ENCODE assay signal across 8 mouse cellular contexts in genomic region chr9:69453901-69454666, GRCm38 (mm10). TPM values are rescaled to one million over a fixed set of nuclear protein-coding genes. Genes with fewer than 3 reads are reported as not detected.
A peak's percentile ranks its signal among the peaks of the same experiment; 100 is the strongest.
DNase-seq lines count a peak whose midpoint lies in the region; ATAC-seq and TF ChIP-seq lines count a peak whose summit lies in the region.

No protein-coding gene starts in this region.

- TF ChIP-seq CTCF in kidney, adult 2 months (conservative IDR thresholded peaks at IDR 0.05; ENCODE audit: insufficient read depth, insufficient read length, low read depth, low read length), result no peak

- peak; percentile 9; the same call in 1 of the 2 replicates for ATAC-seq in limb, embryonic 12.5 days (ENCODE audit: insufficient number of reproducible peaks, insufficient read depth, low FRiP score, low TSS enrichment, low read depth)
- no peak for ATAC-seq in midbrain, embryonic 14.5 days (ENCODE audit: low FRiP score, low TSS enrichment)

- no peaks in the 10 kb centered on the region for H3K9me3 ChIP-seq in heart, embryonic 10.5 days
- no peaks in the 10 kb centered on the region for H3K9me3 ChIP-seq in limb, embryonic 12.5 days
- no peaks in the 10 kb centered on the region for H3K9me3 ChIP-seq in midbrain, embryonic 14.5 days (ENCODE audit: control insufficient read depth, low read length)

- no peaks in the 10 kb centered on the region for H3K36me3 ChIP-seq in kidney, adult 2 months (ENCODE audit: control insufficient read depth, insufficient read depth, low read length)
- 0 out of 2 replicates have a peak, but pooled peaks cover 4% of the 10 kb centered on the region for H3K36me3 ChIP-seq in heart, embryonic 10.5 days
- H3K36me3 ChIP-seq in limb, embryonic 12.5 days, result no peaks in the 10 kb centered on the region; the same call in 1 of the 2 replicates
- no peaks in the 10 kb centered on the region for H3K36me3 ChIP-seq in midbrain, embryonic 14.5 days (ENCODE audit: control insufficient read depth, insufficient read depth, low read length)

- TF ChIP-seq POLR2A in kidney, adult 2 months (IDR thresholded peaks at IDR 0.05; ENCODE audit: low read depth, low read length), result no peak

- H3K27me3 ChIP-seq in kidney, adult 2 months (replicated peaks; ENCODE audit: control insufficient read depth, insufficient read depth, low read length), result no peaks in the 10 kb centered on the region
- H3K27me3 ChIP-seq in heart, embryonic 10.5 days (ENCODE audit: insufficient read depth, poor library complexity, severe bottlenecking), result no peaks in the 10 kb centered on the region
- peaks cover 3% of the 10 kb centered on the region; the same call in 1 of the 2 replicates for H3K27me3 ChIP-seq in limb, embryonic 12.5 days
- peaks cover 17% of the 10 kb centered on the region; the same call in 1 of the 2 replicates for H3K27me3 ChIP-seq in midbrain, embryonic 14.5 days (ENCODE audit: control insufficient read depth, insufficient read depth, low read length)

- H3K27ac ChIP-seq in kidney, adult 2 months (ENCODE audit: insufficient read depth, low read depth, low read length), result peak overlapping the region; percentile 91
- peak overlapping the region; percentile 93 for H3K27ac ChIP-seq in heart, embryonic 10.5 days
- peak overlapping the region; percentile 88 for H3K27ac ChIP-seq in limb, embryonic 12.5 days
- peak overlapping the region; percentile 45; the same call in 1 of the 2 replicates for H3K27ac ChIP-seq in midbrain, embryonic 14.5 days (replicated peaks; ENCODE audit: low read depth, low read length)

- DNase-seq in kidney, adult 2 months, result peak; percentile 34
- no peak for DNase-seq in kidney, adult 11 months
- DNase-seq in adrenal gland, postnatal 36 days, result peak; percentile 54 to 71
- DNase-seq in heart, embryonic 10.5 days (ENCODE audit: low spot score), result peak; percentile 78
- DNase-seq in midbrain, embryonic 14.5 days, result peak; percentile 35
- DNase-seq in frontal cortex, adult 2 months (ENCODE audit: extremely low spot score in 1 of 2, low spot score in 1 of 2), result no peak
- DNase-seq in ovary, adult 18-20 months (ENCODE audit: low spot score), result no peak

- H3K9ac ChIP-seq in limb, embryonic 12.5 days (replicated peaks), result peak overlapping the region; percentile 74
- peak overlapping the region; percentile 56 for H3K9ac ChIP-seq in midbrain, embryonic 14.5 days (replicated peaks; ENCODE audit: low read length)

- H3K4me1 ChIP-seq in kidney, adult 2 months (ENCODE audit: control insufficient read depth, insufficient read depth, low read length), result peaks cover 20% of the 10 kb centered on the region
- peaks cover 57% of the 10 kb centered on the region for H3K4me1 ChIP-seq in heart, embryonic 10.5 days
- peaks cover 57% of the 10 kb centered on the region for H3K4me1 ChIP-seq in limb, embryonic 12.5 days (replicated peaks)
- peaks cover 6% of the 10 kb centered on the region; the same call in 1 of the 2 replicates for H3K4me1 ChIP-seq in midbrain, embryonic 14.5 days (ENCODE audit: control insufficient read depth, insufficient read depth, low read length)

- H3K4me3 ChIP-seq in kidney, adult 2 months (ENCODE audit: insufficient read depth, low read depth, low read length), result peak overlapping the region; percentile 90
- H3K4me3 ChIP-seq in heart, embryonic 10.5 days, result peak overlapping the region; percentile 73
- peak overlapping the region; percentile 64 for H3K4me3 ChIP-seq in limb, embryonic 12.5 days (replicated peaks)
- peak overlapping the region; percentile 37 for H3K4me3 ChIP-seq in midbrain, embryonic 14.5 days (replicated peaks; ENCODE audit: low read depth, low read length)

- peak overlapping the region; percentile 83 for H3K4me2 ChIP-seq in limb, embryonic 12.5 days
- H3K4me2 ChIP-seq in midbrain, embryonic 14.5 days (ENCODE audit: low read length), result peak overlapping the region; percentile 64

- 16% methylated on average over 32 of the region's 32 CpGs for WGBS in kidney, adult 2 months
- under 1% methylated on average over 31 of the region's 32 CpGs for WGBS in heart, embryonic 10.5 days
- WGBS in limb, embryonic 12.5 days, result 7% methylated on average over 32 of the region's 32 CpGs
- WGBS in midbrain, embryonic 14.5 days, result 7% methylated on average over 32 of the region's 32 CpGs

RNA-seq across cellular contexts. Expression of gene Anxa2, which starts 0.7 kb away (rescaled TPM):
- 122 and 131 TPM in 2 replicates for polyA plus RNA-seq in kidney, adult 2 months (2012; rRNA removed)
- total RNA-seq in adrenal gland, postnatal 36 days (2021), result 100 to 1,000 TPM; 396 to 515 TPM
- 349 and 412 TPM in 2 replicates for polyA plus RNA-seq in heart, embryonic 10.5 days (2016; fragmentation: Nextera tagmentation; extraction: Ambion mirVana)
- polyA plus RNA-seq in limb, embryonic 12.5 days (2016; fragmentation: Nextera tagmentation; extraction: Ambion mirVana), result 261 and 301 TPM in 2 replicates
- polyA plus RNA-seq in midbrain, embryonic 14.5 days (2014; fragmentation: Nextera tagmentation; extraction: Ambion mirVana), result 48.8 and 105 TPM in 2 replicates
- polyA plus RNA-seq in frontal cortex, adult 2 months (2012; rRNA removed), result 21.2 and 22.7 TPM in 2 replicates

RNA-seq across cellular contexts. Expression of gene Ice2, which starts 56.4 kb away (rescaled TPM):
- 2.9 and 3.5 TPM in 2 replicates for polyA plus RNA-seq in kidney, adult 2 months (2012; rRNA removed)
- 10 to 100 TPM; 12.9 to 15.3 TPM for total RNA-seq in adrenal gland, postnatal 36 days (2021)
- polyA plus RNA-seq in heart, embryonic 10.5 days (2016; fragmentation: Nextera tagmentation; extraction: Ambion mirVana), result 13.0 and 17.0 TPM in 2 replicates
- 25.1 and 26.3 TPM in 2 replicates for polyA plus RNA-seq in limb, embryonic 12.5 days (2016; fragmentation: Nextera tagmentation; extraction: Ambion mirVana)
- polyA plus RNA-seq in midbrain, embryonic 14.5 days (2014; fragmentation: Nextera tagmentation; extraction: Ambion mirVana), result 10.4 and 12.8 TPM in 2 replicates
- polyA plus RNA-seq in frontal cortex, adult 2 months (2012; rRNA removed), result 7.2 and 8.4 TPM in 2 replicates

Comparison
In these comparisons a context has a peak if more than half of its experiments do, and no peak if none do; other contexts are left out.
1. DNase-seq: peak in kidney, adult 2 months (single experiment), adrenal gland, postnatal 36 days (2 of 2), heart, embryonic 10.5 days (single experiment) and midbrain, embryonic 14.5 days (single experiment); none in kidney, adult 11 months (single experiment), frontal cortex, adult 2 months (0 of 2) and ovary, adult 18-20 months (single experiment).
2. H3K4me3 ChIP-seq: peak in every context shown above with its lines; median percentile 90 in kidney, adult 2 months; 73 in heart, embryonic 10.5 days; 64 in limb, embryonic 12.5 days; 37 in midbrain, embryonic 14.5 days.
3. Peak in every context shown above with its lines, with median percentiles within 50 percentile points of each other: H3K27ac ChIP-seq.